Mouse (Mus musculus) lung, embryonic 16.5 days (tissue): Measurements from ENCODE around the gene B4galnt2. TPM values are rescaled to one million over a fixed set of nuclear protein-coding genes. Genes with fewer than 3 reads are reported as not detected.

Experiments
- ATAC-seq: fragments of 200-750 bp; cut with Nextera tagmentation; 2 replicates; pipeline ENCODE4 v1.8.0; 2017; ENCODE audit warnings: low read depth, mild to moderate bottlenecking, moderate library complexity
- H3K27ac ChIP-seq: fragments of 300-500 bp; sonication (generic); 2 replicates; pipeline ENCODE4 v1.5.1; 2014; ENCODE audit warnings: mild to moderate bottlenecking, control low read depth, low read length
- H3K27me3 ChIP-seq: fragments of 300-500 bp; sonication (generic); 2 replicates; pipeline ENCODE4 v1.6.1; 2014; ENCODE audit warnings: low read depth, low read length, mixed read lengths; ENCODE audit not compliant: control insufficient read depth, insufficient read depth
- H3K36me3 ChIP-seq: fragments of 300-500 bp; sonication (generic); 2 replicates; pipeline ENCODE4 v1.6.1; 2014; ENCODE audit warnings: low read length; ENCODE audit not compliant: control insufficient read depth, insufficient read depth
- H3K4me1 ChIP-seq: fragments of 300-500 bp; sonication (generic); replicated peaks from 2 replicates; pipeline ENCODE4 v1.6.1; 2014; ENCODE audit warnings: low read length, mixed read lengths; ENCODE audit not compliant: control insufficient read depth, insufficient read depth
- H3K4me2 ChIP-seq: fragments of 300-500 bp; sonication (generic); 2 replicates; pipeline ENCODE4 v1.6.1; 2014; ENCODE audit warnings: low read depth, low read length, control low read depth
- H3K4me3 ChIP-seq: fragments of 300-500 bp; sonication (generic); 2 replicates; pipeline ENCODE4 v1.5.1; 2014; ENCODE audit warnings: mild to moderate bottlenecking, low read length, control low read depth
- H3K9ac ChIP-seq: fragments of 300-500 bp; sonication (generic); 2 replicates; pipeline ENCODE4 v1.6.1; 2014; ENCODE audit warnings: low read length, control low read depth
- H3K9me3 ChIP-seq: fragments of 300-500 bp; sonication (generic); 2 replicates; pipeline ENCODE4 v1.6.1; 2016; ENCODE audit warnings: low read length; ENCODE audit not compliant: control insufficient read depth
- WGBS: fragments of 180-500 bp; shearing (Covaris S2); extraction: QIAGEN DNeasy Blood & Tissue Kit; methylation state at CpG from one replicate; pipeline ENCODE4 v1.1.7; 2014; 5-methylcytosine and 5-hydroxymethylcytosine counted together
- polyA plus RNA-seq: library from polyadenylated mRNA; unstranded; fragments of >200 nt; fragmentation: Nextera tagmentation; extraction: Ambion mirVana; gene quantifications from 2 replicates; pipeline ENCODE4 v1.2.1, GENCODE M21; 2015

B4galnt2 gene
- polyA plus RNA-seq, 1 experiment from 2014 or later = 0.16 TPM

DNA sequence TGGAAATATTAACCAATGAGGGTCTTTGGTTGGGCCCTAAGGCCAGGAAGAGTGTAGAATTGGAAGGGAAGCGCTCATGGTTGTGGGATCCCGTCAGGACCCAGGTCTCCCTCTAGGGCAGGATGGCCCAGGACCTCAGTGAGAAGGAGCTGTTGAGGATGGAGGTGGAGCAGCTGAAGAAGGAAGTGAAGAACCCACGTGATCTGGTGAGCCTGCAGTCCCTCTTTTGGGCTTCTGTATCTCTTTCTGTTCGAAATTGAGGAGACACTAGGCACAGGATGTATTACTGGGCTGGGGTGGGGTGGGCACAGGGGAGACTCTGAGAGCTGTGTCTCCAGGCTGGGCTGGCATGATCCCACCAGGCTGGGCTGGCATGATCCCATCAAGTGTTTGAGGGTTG, 69.8 kb downstream of the B4galnt2 start:
- no peak for ATAC-seq
- no peaks in the 10 kb centered on the region for H3K36me3 ChIP-seq
- H3K27me3 ChIP-seq = no peaks in the 10 kb centered on the region
- no peak overlapping the region for H3K9ac ChIP-seq
- H3K27ac ChIP-seq = no peak overlapping the region
- H3K9me3 ChIP-seq = no peaks in the 10 kb centered on the region
- H3K4me1 ChIP-seq = no peaks in the 10 kb centered on the region; the same call in 1 of the 2 replicates
- H3K4me3 ChIP-seq = no peak overlapping the region
- 70% methylated on average over 4 of the region's 4 CpGs for WGBS
- no peak overlapping the region for H3K4me2 ChIP-seq

DNA sequence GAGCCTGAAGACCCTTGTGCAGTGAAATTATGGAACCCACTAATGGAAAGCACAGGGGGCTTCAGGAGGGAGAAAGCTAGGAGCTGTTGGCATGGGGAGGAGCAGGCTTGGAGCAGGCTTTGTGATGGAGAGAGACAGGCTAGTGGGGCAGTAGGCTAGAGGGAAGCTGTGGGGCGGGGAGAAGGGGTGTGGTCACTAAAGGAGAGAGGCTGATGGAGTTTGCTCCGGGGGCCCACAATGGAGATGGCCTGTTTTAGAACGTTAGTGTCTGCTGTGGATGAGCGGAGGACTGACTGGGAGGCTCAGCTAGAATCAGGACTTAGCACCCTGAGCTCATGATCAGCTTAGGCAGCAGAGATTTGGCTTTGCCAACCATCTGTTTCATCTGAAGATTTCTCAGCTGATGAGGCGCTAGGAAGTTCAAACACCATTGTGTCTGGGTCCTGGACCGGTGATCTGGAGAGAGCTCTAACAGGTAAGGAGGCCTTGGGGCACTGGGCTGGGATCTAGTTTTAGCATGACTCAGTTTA, 71.2 kb downstream of the B4galnt2 start:
- no peak overlapping the region for H3K4me3 ChIP-seq
- H3K27me3 ChIP-seq = no peaks in the 10 kb centered on the region
- H3K4me1 ChIP-seq = no peaks in the 10 kb centered on the region; the same call in 1 of the 2 replicates
- H3K9me3 ChIP-seq = no peaks in the 10 kb centered on the region
- H3K27ac ChIP-seq = peak overlapping the region; percentile 73
- WGBS = 43% methylated on average over 6 of the region's 6 CpGs
- no peak for ATAC-seq
- no peaks in the 10 kb centered on the region for H3K36me3 ChIP-seq
- peak overlapping the region; percentile 30; the same call in 1 of the 2 replicates for H3K4me2 ChIP-seq
- no peak overlapping the region for H3K9ac ChIP-seq

DNA sequence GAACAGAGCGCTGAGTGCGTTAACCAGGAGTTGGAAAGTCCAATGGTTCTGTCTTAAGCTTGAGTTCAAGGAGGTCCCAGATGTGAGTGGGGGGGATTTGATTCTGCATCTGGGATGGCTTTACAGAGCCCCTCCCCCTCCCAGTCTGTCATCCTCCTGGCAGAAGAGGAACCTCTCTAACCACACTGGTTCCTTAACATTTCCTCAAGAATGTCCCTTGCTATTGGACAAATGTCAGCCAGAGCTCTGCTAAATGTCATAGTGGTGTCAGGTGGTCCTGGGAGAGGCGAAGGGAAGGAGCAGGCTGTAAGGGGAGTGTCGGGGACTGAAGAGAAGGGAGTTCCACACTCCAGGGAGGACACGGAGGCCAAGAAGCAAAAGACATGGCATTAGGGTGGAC, 71.7 kb downstream of the B4galnt2 start:
- H3K27ac ChIP-seq = peak overlapping the region; percentile 73

DNA sequence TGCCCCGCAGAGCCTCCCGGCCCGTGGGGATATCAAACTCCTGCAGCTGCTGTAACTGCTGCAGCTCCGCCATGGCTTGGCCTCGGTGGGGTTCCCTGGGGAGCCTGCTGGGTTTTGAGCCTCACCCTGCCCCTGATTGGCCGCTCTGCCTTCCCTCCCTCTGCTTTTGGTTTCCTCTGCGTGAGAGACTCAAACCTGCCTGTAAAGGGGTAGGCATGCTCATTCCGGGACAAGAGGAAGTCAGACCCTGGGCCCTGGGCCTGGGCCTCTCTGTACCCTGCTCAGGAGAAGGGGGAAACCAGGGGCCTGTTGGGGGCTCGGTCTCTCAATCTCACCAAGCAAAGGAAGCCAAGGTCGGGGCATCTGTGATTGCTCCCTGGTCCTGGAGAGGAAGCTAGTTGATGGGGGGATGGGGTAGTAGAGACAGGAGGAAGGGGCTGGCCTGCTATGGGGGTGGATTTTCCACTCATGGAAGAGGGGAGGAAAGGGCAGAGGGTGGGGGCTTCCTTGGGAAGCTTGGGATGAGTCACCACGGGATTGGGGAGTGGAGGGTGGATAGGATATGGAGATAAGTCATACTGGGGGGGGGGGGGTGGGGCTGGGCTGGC, 72.5 kb downstream of the B4galnt2 start, which contains the start of gene Abi3:
Gene Abi3 (minus strand): TSS at position 403 of the 608 bp plus-strand sequence.
- 16% methylated on average over 11 of the region's 11 CpGs for WGBS
- Histone ChIP-seq H3K9ac (peak within 1 kb of the TSS; percentile 58), H3K4me2 (peak within 1 kb of the TSS; percentile 40), H3K27ac (peak within 1 kb of the TSS; percentile 73), H3K36me3 (no peaks in the 10 kb centered on the region), H3K9me3 (no peaks in the 10 kb centered on the region), H3K27me3 (no peaks in the 10 kb centered on the region), H3K4me1 (peaks cover 7% of the 10 kb centered on the region), H3K4me3 (peak within 1 kb of the TSS; percentile 46)
- ATAC-seq = peak; percentile 84

More for the DNA sequence above, 71.7 kb downstream of the B4galnt2 start:
- Histone ChIP-seq H3K9me3 (no peaks in the 10 kb centered on the region), H3K36me3 (no peaks in the 10 kb centered on the region), H3K4me2 (peak overlapping the region; percentile 30), H3K27me3 (no peaks in the 10 kb centered on the region), H3K9ac (no peak overlapping the region), H3K4me3 (no peak overlapping the region; the same call in 1 of the 2 replicates), H3K4me1 (peaks cover 3% of the 10 kb centered on the region; the same call in 1 of the 2 replicates)
- ATAC-seq = peak; percentile 31; the same call in 1 of the 2 replicates
- 63% methylated on average over 5 of the region's 5 CpGs for WGBS

DNA sequence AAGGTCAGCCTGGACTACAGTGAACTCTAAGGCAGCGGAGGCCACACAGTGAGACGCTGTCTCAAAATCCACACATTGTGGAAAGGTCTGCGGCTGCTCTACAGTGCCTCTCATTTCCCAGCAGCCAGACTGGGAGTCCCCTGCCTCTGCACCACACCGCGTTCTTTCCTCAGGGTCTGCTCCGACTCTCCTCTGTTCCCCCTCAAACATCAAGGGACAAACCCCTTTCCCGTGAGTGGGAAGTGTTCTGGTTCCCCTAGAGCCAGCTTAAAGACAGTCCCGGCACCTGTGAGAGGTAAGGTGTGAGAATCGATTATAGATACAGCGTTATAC, 73.2 kb downstream of the B4galnt2 start:
- peaks cover 15% of the 10 kb centered on the region for H3K4me1 ChIP-seq
- H3K4me3 ChIP-seq = peak overlapping the region; percentile 46
- no peak for ATAC-seq
- WGBS = 54% methylated on average over 10 of the region's 10 CpGs
- H3K27me3 ChIP-seq = no peaks in the 10 kb centered on the region
- peak overlapping the region; percentile 58 for H3K9ac ChIP-seq
- H3K4me2 ChIP-seq = peak overlapping the region; percentile 40
- H3K27ac ChIP-seq = peak overlapping the region; percentile 69
- no peaks in the 10 kb centered on the region for H3K36me3 ChIP-seq
- no peaks in the 10 kb centered on the region for H3K9me3 ChIP-seq

DNA sequence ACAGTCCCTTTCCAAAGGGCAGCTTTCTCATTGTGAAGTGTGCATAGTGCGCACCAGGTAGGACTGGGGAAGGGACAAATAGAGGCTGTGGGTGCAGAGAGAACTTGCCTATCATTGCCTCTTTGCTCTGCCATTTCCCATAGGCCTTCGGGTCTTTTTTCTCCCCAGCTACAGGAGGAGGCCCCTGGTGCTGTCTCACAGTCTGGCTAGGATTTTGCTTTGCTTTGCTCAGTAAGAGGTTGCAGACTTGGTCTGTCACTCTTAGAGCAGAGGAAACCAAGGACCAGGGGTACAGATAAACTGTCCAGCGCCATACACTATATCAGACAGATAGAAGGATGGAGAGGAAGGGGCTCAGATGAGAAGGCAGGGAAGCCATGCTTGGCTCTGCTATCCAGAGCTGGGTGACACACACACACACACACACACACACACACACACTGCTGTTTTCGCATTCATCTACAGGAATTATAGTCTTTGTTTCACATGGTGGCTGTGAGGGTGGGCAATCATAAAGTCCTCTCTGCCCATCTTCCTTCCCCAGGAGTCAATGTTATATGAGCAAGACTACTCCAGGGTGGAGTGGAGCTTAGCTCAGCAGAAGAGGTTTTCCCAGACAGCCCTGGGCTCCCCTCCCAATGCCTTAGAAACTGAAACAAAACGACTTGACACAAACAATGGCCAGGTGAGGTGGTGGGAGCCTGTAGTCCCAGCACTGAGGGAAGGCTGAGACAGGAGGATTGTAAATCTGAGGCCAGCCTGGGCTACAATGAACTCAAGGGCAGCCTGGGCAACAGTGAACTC, 73.8 kb downstream of the B4galnt2 start:
- H3K36me3 ChIP-seq = no peaks in the 10 kb centered on the region
- WGBS = 67% methylated on average over 5 of the region's 5 CpGs
- peak overlapping the region; percentile 58 for H3K9ac ChIP-seq
- H3K27me3 ChIP-seq = no peaks in the 10 kb centered on the region
- no peak for ATAC-seq
- H3K9me3 ChIP-seq = no peaks in the 10 kb centered on the region
- H3K27ac ChIP-seq = peak overlapping the region; percentile 69; the same call in 1 of the 2 replicates
- H3K4me1 ChIP-seq = peaks cover 20% of the 10 kb centered on the region
- H3K4me3 ChIP-seq = peak overlapping the region; percentile 46
- H3K4me2 ChIP-seq = peak overlapping the region; percentile 40

DNA sequence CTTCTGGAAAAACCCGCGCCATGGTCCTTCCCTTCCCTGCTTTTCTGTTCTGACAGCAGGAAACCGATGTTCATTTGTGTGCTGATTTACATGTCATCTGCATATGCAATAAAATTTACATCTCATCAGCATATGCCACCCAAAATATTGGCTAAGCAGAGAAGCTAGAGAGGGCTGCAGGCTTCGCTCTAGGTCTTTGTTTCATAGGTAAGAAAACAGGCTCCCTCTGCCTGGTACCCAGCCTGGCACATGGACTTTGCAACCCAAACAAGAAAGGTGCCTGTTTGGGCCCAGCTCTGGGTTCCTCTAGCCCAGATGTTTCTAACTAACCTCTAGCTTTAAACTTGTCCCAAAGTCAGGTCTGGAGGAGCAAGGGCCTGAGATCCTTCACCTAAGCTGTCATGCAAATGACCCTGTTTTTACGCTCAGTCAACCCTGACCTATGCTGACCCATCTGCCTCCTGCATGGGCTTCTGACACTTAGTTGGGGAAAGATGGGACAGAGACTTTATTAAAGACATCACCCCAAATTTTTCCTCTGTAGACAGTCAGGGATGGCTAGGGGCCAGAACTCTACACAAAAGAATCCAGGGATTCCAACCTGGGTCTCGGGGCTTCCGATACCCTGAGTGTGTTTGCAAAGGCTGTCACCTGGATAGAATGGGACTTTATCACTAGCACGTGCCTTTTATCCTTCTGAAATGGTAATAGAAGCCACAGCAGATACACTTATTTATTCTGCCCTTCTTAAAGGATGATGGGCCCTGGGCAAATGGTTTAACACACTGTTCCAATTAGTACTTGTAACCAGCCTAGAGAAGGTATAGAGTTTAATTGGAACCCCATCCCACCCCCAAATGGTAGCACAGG, 75.5 kb downstream of the B4galnt2 start:
- Histone ChIP-seq H3K9me3 (no peaks in the 10 kb centered on the region), H3K4me3 (no peak overlapping the region), H3K4me1 (peaks cover 35% of the 10 kb centered on the region), H3K36me3 (no peaks in the 10 kb centered on the region), H3K27ac (0 out of 2 replicates have a peak overlapping the region, but pooled peaks have one; percentile 41), H3K27me3 (peaks cover 5% of the 10 kb centered on the region; the same call in 1 of the 2 replicates), H3K4me2 (no peak overlapping the region), H3K9ac (no peak overlapping the region; the same call in 1 of the 2 replicates)
- ATAC-seq = no peak
- 72% methylated on average over 8 of the region's 8 CpGs for WGBS

DNA sequence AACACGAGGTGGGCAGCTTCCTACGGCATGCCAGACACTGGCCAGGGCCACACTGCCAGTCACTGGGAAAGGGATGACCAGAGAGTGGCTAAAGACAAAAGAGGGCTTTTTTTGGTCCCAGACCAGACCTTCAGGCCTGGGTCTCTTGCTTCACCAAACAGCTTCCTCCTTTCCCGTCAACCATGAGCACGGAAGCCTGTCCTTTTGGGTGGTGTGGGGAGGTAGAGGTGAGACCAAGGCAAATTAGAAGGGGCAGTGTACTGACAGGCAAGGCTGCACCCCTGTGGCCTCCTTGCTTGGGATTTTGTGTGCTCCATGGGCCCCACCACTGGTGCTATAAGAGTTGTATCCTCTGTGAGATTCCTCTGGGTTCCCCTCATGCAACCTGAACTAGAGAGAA, 76.1 kb downstream of the B4galnt2 start:
- Histone ChIP-seq H3K4me1 (peaks cover 40% of the 10 kb centered on the region), H3K27me3 (peaks cover 10% of the 10 kb centered on the region; the same call in 1 of the 2 replicates), H3K9ac (no peak overlapping the region; the same call in 1 of the 2 replicates), H3K4me2 (no peak overlapping the region), H3K27ac (0 out of 2 replicates have a peak overlapping the region, but pooled peaks have one; percentile 41), H3K9me3 (no peaks in the 10 kb centered on the region), H3K4me3 (no peak overlapping the region), H3K36me3 (no peaks in the 10 kb centered on the region)
- no peak for ATAC-seq
- 68% methylated on average over 4 of the region's 4 CpGs for whole genome bisulfite sequencing
